Mouse (Mus musculus): ENCODE measurements around the gene Hsd11b2.

Hsd11b2 gene

DNA sequence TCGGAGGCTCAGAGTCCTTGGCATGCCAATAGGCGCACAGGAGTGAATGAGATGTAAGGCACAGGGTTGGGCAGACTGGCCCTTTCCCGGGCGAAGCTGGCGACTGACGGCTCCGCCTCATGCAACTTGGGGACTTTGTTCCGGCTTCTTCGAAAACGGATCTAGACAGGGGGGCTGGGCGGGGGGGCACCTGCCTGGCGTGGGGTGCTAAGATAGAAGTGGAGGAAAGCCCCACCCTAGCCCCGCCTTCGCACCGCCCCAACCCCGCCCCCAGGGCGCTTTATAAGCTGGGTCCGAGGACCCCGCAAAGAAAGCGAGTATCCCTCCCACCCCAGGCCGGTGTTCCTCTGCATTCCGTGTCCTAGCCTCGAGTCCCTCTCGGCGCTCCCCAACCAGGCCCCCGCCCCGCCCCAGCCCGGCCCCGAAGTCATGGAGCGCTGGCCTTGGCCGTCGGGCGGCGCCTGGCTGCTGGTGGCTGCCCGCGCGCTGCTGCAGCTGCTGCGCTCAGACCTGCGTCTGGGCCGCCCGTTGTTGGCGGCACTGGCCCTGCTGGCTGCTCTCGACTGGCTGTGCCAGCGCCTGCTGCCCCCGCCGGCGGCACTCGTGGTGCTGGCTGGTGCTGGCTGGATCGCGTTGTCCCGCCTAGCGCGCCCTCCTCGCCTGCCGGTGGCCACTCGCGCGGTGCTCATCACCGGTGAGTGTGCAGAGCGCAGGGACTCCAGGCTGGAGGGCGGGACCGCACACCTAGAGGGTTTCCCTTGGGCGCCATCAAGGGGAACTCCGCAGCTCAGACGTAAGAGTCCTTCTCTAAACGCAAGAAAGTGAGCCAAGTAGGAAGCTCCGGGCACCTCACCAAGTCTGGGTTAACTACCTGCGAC is at the start of gene Hsd11b2:
Gene Hsd11b2, plus strand, starts transcription at position 320 of the 878 bp plus-strand sequence.
- peak; percentile 72 for DNase-seq

DNA sequence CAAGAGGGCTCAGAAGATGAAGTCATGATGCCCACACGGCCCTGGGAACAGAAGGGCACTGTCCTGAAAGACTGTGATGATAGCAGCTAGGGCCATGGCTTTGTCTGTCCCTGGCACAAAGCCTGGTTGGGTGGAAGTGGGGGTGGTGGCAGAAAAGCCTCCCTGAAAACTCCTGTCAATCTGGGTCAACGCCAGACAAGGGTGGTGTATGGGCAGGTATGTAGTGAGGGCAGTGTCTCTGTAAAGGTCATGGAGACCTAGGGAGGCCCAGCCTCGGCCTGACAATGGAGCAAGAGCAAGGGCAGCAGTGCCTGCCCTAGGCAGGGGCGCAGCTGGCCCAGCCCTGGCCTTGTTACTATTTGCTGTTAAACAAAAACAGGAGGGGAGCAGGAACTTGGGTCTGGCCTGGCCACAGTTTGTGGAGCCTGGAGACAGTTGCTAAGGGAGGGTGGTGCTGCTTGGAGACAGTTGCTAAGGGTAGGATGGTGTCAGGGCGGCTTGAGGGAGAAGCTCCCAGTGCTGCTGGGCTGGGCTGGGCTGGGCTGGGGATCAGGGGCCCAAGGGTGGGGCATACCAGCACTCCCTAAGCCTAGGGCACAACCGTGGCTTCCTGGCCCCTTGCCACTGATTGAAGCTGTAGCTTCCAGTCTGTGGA is 49.4 kb upstream of the Hsd11b2 start:
- DNase-seq: no peak

DNA sequence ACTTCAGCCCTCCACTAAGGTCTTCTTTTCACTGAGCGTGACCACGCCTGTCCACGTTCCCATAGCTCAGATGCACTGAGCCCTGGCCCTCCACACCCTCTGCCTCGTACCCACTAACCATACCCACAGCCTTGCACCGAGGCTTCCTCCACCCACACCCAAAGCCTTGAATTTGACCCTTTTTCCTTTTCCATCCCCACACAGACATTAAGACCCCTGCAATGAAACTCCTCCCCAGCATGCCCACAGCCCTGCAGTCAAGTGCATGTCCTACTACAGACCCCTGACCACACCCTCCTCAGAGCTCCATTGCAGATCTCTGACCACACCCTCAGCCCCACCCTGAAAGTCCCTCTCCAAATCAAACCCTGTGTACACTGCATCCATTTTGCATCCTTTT is 48.7 kb upstream of the Hsd11b2 start:
- no peak for DNase-seq

DNA sequence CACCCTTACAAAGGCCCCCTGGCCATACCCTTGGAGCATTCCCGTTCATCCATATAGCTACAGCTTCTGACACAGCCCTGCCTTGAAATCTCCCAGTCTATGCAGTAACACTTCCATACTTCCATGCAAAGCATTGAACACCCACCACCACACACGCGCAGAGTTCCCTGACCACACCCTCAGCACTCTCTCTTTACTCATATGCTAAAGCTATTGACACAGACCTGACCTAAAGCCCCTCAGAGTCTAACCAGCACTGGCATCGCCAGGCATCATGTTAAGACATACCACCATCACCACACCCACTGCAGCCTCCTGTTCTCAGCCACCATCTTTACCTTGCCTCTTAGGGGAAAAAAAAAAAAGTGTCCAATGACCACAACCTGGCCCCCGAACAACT is 48.3 kb upstream of the Hsd11b2 start:
- DNase-seq: no peak

DNA sequence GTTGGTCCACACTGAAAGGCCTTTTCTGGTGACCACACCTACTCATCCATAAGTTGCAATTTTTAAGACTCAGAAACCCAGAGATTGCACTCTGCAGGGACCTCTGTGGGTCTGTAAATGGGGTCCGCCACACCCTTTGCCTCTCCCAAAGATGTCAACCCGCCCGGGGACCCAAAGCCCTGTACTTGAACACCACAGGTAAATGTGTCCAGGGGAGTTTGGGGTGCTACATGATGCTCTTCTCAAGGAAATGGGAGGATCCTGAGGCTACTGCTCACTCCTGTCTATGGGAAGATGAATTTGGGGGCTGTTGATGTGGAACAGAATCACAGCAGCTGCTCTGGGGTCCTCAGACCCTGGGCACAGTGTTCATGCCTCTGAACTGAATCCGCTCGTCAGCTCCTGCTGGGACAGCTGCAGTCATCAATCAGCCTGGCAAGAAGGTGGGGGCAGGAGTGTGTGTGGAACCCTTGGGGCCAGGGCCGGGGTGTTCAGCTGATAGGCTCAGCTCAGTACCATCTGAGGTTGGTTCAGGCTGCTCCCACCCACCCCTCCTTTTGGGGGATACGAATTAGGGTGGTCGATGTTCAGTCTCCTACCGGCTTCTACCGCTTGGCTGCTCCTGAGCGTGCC is 47.8 kb upstream of the Hsd11b2 start:
- DNase-seq: no peak

DNA sequence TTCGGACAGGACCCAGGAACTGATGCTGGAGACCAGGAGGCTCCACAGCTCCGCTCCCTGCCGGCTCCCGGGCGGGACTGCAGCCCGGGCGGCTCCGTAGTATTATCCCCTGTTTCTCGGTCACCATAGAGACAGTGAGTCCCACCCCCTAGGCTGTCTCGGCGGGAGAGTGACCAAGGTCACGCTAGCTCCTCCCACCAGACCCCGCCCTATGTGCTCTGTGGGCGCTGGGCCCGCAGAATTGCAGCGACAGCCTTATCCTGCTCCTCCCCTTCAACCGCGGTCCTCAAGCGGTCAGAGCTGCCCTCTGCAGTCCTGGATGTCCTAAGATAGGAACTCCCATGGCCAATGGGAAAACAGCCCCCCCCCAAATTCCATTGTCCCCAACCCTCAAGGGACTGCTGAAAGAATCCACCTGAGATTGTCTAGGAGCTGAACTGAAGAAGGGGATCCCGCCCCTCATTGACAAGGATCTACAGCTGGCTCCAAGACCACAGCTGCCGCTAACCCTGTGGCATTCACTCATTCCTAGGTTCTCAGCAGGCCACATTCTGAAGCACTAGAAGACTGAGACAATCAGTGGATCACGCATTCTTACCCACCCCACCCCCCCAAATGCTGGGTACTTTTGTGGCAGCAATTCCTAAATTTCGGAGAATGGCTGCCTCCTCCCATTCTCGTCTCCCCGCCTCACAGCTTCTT is 47.1 kb upstream of the Hsd11b2 start, which contains the start of gene Tppp3:
Gene Tppp3, minus strand, starts transcription at position 213 of the 702 bp plus-strand sequence.
- peak; percentile 96 for DNase-seq

DNA sequence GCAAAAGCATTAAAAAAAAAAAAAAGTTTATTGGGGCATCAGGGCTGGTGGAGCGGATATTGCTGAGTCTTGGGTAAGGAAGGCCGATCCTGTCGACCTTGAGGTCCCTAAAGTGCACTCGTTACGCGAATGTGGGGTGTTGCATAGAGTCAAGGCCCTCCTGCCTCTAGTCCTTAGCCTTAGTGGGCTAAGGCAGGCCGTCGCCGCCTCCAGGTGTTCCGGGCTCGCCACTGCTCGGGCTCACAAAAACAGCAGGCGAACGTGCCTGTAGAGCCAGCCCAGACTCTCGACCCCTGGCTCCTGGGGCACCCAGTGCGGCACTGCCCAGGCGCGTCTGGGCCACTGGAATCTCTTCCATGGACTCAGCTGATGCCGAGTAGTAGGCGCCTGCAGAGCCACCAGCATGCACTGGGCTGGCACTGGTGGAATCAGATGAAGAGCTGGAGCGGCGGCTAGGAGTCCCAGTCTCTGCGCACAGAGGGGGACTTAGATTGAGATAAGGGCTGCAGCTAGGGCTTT is 46.1 kb upstream of the Hsd11b2 start:
- DNase-seq: no peak

DNA sequence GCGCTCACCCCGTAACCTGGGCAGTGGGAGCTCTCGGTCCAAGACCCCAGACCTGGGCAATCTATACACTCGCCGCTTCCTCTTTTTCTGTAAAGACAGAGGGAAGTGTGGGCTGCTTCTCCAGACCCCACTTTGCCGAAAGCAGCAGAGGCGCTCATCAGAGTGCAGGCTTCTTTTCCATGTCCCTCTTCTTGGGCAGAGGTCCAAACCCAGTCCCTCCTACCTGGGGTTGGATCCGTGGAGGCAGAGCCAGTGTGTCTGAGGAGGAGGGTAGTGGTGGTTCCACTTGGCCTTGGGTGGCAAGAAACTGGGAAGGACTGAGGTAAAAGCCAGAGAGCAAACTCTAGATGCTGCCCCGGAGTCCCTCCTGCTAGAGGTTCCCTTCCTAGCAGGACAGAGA is 45.6 kb upstream of the Hsd11b2 start:
- no peak for DNase-seq

DNA sequence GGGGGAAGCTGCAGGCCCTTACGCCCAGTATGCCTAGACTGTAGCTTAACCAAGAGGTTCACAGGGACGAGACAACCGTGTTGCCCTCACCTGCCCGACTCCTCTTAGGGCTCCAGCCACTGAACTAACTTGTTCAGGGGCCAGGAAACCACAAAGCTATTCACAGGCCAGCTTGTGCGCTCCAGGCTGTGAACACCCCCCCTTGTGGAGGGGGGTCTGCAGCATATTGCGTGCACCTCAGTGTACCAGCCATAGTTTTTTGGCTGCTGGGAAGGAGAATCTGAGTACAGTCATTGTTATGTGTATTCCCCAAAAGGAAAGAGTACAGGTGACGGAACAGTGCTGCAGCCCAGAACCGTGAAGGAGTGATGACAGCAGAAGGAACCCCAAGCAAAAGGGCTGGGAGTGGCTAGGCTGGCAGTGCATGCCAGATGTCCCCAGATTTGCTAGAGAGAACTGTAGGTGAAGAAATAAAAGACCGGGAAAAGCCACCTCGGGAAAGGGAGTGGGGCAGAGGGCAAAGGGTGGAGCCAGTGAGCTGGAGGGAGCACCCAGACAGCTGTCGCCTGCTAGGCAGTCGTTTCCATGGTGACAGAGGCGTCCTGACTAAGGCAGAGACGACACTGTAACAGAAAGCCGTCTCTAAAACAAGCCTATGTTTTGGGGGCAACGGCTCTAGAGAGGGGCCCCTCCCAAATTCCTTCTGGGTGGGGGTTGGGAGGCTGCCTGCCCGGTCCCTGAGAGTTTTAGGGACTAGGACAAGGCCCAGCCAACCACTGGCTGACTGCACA is 44.5 kb upstream of the Hsd11b2 start:
- peak; percentile 76 for DNase-seq

DNA sequence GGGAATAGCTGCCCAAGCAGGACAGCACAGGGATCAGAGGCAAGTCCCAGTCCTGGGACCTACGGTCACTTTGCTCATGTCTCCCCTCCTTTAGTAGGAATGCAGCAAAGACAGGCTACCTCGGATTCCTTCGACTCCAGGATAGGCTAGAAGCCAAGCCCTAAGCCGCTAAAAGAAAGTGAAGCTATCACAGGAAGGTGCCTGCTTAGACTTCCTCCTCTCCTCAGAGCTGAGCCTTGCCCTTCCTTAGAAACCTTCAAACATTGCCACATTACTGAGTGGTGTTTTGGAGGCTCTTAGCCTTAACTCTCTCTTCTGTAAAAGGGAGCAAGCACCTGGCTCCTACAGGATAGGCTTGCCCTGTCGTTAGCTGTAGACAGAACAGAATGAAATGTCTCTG is 43.9 kb upstream of the Hsd11b2 start:
- DNase-seq: no peak

DNA sequence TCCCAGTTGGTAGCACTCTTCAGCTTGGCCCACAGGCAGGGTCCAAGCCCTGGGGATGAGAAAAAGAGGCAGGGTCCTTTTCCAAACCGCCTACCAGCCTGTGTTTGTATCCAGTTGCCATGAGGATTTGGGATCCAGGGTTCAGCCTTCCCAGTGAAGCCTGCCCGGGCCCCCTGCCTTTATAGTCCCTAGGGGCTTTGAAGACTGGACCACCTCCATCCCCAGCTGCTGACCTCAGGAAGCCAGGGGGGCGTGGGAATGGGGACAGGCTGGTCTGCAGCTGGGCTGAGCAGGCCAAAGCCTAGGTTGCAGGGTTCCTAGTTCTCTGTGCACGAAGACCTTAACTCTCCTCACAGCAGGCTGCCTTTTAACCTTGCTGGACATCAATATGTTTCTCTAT is 43.3 kb upstream of the Hsd11b2 start:
- DNase-seq: peak; percentile 41

DNA sequence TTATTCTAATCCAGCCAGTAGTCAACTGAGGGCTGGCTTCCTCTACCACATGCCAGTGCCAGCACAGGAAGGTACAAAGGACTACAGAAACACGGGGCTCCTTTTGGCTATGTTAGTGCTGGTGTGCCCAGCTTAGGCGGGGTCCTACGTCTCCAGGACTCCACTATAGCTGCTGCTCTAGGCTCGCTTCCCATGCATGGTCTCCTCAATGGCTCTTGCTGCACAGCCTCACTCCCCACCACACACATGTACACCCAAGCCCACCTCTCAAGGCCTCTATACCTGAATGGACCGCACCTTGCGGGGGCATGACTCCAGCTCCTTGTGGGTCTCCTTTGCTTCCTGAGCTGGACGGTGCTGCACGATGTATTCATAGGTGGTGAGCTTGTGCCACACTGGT is 42.8 kb upstream of the Hsd11b2 start:
- DNase-seq: no peak

DNA sequence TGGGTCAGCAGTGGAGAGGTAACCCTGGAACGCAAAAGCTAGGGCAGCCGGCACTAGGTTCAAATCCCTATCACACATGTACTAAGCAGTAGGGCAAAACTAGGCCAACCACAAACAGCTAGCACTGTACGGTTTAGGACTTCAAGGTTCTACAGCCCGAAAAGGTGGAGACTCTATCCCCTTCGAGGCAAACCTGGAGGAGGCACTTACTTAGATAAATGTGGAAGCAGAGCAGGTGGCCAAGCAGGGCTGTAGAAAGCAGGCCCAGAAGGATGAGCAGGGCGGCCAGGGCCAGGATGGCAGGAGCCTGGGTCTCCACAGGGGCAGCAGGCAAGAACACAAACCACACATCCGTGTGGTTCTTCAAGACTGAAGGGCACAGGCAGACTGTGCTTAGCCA is 42.4 kb upstream of the Hsd11b2 start:
- no peak for DNase-seq

DNA sequence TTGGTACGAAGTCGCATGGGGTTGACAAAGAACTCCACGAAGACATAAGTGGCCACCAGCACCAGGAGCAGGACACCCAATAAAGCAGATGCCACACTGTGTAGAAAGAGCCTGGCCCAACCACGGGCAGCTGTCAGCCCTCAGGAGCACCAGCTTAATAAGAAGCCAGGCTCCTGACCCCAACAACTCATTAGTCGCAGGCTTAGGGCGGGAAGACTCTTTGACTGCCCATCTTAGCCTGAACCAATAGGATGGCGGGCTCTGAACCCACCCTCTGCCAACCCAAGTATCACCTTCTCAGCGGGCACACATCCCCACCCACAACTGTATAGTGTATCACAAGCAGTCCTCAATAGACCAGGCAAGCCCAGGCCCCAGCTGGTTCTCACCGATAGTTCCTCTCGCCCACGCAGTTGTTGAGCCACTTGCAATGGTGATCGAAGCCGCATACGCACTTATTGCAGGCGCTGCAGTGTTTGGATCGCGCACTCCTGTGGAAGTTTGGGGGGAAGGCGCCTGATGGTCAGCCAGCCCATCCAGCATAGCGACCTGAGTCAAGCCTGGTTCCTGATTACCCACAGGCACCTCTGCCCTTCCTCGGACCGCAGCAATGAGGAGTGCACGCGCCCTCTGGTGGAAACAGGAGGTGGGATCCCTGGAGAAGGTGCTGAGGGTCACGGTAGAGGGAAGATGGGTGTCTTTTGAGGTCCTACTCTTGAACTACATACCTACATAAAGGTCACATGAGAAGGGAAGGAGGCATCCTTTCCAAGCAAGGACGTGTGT is 41.7 kb upstream of the Hsd11b2 start:
- DNase-seq: peak; percentile 67

DNA sequence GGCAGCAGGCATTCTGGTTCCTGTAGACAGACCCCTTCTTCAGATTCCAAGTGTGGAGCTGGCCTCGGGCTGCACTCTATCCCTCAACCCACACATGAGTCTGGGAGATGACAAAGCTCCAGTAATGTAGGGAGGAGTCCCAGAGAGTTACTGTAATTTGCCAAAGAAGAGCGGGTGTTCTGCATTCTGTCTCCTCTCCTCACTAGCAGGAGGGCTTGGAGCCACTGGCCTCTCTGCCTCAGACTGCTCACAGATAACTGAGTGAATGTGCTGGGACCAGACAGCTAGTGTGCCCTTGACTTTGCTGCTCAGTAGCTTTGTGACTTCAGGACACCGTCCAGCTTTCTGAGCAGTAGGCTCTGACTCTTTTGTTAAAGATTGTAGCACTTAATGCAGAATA is 40.8 kb upstream of the Hsd11b2 start:
- DNase-seq: no peak

DNA sequence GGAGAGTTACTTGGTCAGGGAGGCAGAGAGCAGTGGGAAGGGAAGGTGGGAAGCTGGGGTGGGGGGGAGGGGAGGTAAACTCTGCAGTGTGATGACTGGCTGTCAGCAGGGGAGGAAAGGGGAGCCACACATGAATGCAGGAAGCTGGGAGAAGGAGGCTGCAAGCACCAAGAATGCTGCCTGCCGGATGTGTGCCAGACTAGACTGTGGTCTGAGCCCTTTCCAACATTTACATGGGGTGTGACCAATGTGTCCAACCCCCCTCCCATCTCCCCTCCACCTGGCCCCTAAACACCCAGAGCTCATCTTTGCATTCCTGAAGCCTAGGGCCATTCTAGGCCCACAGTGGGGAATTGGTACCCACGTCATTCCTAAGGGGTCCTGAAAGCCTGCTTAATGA is 37.5 kb upstream of the Hsd11b2 start:
- no peak for DNase-seq

DNA sequence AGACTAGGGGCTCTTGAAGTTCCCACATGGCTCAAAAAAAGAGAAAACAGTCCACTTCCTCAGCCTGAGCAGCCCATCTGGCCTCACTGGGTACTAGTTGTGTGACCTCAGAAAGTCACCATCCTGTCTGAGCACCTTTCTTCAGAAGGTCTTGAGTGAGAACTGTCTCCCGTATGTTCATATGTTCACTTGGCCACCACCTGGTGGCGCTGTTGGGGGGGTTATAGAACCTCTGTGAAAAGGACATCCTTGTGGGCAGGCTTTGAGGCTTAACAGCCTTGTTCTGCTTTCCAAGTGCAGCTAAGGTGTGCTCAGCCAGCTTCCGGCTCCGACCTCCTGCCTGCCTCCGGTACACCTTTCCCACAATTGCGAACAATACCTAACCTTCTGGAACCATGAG is 37.1 kb upstream of the Hsd11b2 start:
- no peak for DNase-seq

DNA sequence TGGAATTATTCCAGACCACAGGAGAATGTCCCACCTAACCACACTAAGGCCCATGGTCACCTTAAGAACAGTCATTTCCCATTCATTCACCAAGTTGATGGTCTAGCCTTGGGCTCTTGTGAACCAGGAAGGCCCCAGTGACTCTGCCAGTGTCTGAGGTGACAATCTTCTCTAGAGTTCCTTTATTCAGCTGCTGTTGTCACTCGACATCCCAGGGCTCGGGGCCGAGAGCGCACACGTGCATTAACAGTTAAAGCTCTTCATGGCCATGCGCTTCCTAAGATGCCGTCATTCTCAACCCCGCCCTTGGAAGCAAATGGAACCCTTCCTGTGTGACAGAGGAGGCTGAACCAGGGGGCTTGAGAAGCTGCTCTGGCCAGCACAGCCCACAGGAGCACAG is 36.4 kb upstream of the Hsd11b2 start:
- DNase-seq: no peak

DNA sequence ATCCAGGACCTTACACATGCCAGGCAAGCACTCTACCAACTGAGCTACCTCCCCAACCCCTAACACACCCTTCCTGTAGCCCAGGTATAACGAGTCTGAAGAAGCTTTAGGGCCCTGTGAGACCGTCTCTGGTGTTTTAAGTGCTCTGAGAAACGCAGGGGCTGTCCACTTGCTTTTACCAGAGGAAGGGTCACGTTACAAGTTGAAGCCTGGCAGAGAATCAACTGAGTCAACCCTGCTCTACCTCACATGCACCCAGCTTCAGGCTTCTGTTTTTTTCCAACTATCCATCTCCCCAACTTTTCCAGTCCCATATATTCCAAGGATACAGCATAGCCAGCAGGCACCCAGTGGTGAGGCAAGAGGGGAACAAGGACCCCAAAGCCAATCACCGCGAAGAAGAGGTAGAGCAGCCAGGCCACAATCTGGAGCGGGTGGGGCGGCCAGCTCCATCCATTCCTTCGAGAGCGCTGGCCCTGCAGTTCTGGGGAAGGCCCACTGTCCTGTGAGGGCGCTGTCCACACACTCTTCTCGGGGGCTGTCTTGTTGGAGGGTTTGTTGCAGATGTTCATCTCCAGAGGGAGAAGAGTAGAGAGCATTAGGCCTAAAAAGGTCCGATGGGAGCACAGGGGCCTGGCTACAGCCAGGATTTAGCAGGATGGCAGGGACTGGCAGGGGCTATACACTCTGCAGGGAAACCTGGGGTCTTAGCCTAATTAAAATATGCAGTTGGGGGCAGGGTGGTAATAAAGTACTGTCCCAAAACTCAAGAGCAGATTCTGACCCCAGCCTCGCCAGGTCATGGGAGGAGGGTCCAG is 35.1 kb upstream of the Hsd11b2 start:
- peak; percentile 56 for DNase-seq

DNA sequence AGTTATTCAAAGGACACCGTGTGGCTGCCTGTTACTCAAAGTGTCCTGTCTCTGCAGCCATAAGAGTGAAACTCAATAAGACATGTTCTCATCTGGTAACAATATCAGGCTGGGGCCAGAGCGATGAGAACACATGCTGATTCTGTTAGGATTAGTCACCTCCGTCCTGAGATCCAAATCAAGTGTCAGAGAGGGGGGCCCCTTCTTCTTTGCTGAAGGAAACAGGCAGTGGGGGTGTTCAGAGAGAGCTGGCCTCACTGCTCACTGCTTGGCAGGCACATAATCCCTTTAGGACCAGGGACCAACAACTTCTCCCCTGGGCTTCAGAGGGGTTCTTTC is 34.6 kb upstream of the Hsd11b2 start:
- no peak for DNase-seq

DNA sequence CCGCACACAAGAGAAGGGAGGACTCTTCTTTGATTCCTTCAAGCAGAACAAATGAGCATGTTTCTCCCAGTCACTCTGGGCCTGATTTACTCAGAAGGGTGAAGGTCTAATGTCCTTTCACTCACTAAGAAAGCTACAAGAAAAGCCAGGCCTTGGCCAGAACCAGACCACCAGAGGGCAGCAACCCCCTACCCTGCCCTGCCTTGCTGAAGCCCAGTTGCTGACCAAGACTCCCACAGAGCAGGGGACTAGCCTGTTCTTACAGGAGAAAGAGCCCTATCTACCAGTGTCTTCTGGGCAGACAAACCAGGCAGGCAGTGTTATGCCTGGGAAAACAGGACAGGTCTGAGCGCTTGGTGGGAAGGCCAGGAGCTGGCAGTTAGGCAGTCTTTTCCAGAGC is 34.2 kb upstream of the Hsd11b2 start:
- peak; percentile 88 for DNase-seq

Measured in kidney, postnatal 14 days (tissue).